Mouse (Mus musculus) urinary bladder, postnatal 25 days (tissue): ENCODE results near the gene Vmn1r70.

ENCODE experiments used
- DNase-seq: peaks from one replicate; pipeline ENCODE4 v3.0.0; 2022; ENCODE audit warnings: low spot score

The Vmn1r70 gene

GRCm38 (mm10) chr7:10631232-10631631, at the start of gene Vmn1r70:
Gene Vmn1r70, plus strand, starts transcription at chr7:10631532.
- no peak for DNase-seq

- DNase-seq, result no peak
Measured at GRCm38 (mm10) chr7:10613559-10613958, 17.8 kb upstream of the Vmn1r70 start, which contains the start of gene Vmn1r69. Gene Vmn1r69, minus strand, starts transcription at chr7:10613659.
